In genomic region chr6:30210788-30211187, GRCm38 (mm10) we compare ENCODE assay signal across 9 mouse cellular contexts.
DNase-seq lines count a peak whose midpoint lies in the region; ATAC-seq lines count a peak whose summit lies in the region.
"Had no signal": no experiment of that assay in that cellular context is flagged by ENCODE, and none has a peak within 500 bp of the region (broad histone marks: within the 10 kb centered on the region; RNA-seq: fewer than 3 reads in every experiment).

No protein-coding gene starts in this region.

- no peaks in the 10 kb centered on the region for H3K27me3 ChIP-seq in intestine, embryonic 15.5 days (replicated peaks)
- H3K27me3 ChIP-seq in midbrain, embryonic 16.5 days (ENCODE audit: control insufficient read depth, insufficient read depth, low read depth, low read length), result no peaks in the 10 kb centered on the region
- H3K27me3 ChIP-seq: embryonic facial prominence, embryonic 15.5 days had no signal

- peak; percentile 40; the same call in 1 of the 2 replicates for ATAC-seq in intestine, embryonic 15.5 days
- ATAC-seq in midbrain, embryonic 16.5 days, result peak; percentile 64

- peak; percentile 68 for DNase-seq in urinary bladder, postnatal 14 days (ENCODE audit: low spot score)
- no peak for DNase-seq in urinary bladder, postnatal 10 days (ENCODE audit: low spot score)
- peak; percentile 88 to 89 for DNase-seq in cerebellum, postnatal 10 days
- peak; percentile 59 to 63 for DNase-seq in frontal cortex, postnatal 25 days (ENCODE audit: low spot score in 2 of 2)
- DNase-seq in left cerebral cortex, postnatal 4 days, result peak; percentile 81
- DNase-seq in spleen, postnatal 36 days (ENCODE audit: low spot score in 2 of 2), result peak; percentile 49 to 50

- peaks cover 1% of the 10 kb centered on the region; the same call in 1 of the 2 replicates for H3K4me1 ChIP-seq in intestine, embryonic 15.5 days (replicated peaks)
- H3K4me1 ChIP-seq in midbrain, embryonic 16.5 days (ENCODE audit: control insufficient read depth, insufficient read depth, low read length), result no peaks in the 10 kb centered on the region

- intact Hi-C loops in left cerebral cortex, postnatal 4 days (cut with DNase I), result no loop called here

- no peak overlapping the region for H3K27ac ChIP-seq in intestine, embryonic 15.5 days
- no peak overlapping the region for H3K27ac ChIP-seq in midbrain, embryonic 16.5 days (ENCODE audit: low read length)
- H3K27ac ChIP-seq: embryonic facial prominence, embryonic 15.5 days had no signal

- H3K36me3 ChIP-seq in intestine, embryonic 15.5 days, result 0 out of 2 replicates have a peak, but pooled peaks cover 4% of the 10 kb centered on the region
- no peaks in the 10 kb centered on the region for H3K36me3 ChIP-seq in midbrain, embryonic 16.5 days (ENCODE audit: control insufficient read depth, insufficient read depth, low read length)

- WGBS in intestine, embryonic 15.5 days, result 40% methylated on average over 5 of the region's 5 CpGs
- 35% methylated on average over 5 of the region's 5 CpGs for WGBS in midbrain, embryonic 16.5 days

- no peak overlapping the region for H3K4me2 ChIP-seq in intestine, embryonic 15.5 days (replicated peaks)
- H3K4me2 ChIP-seq in midbrain, embryonic 16.5 days (ENCODE audit: low read length), result no peak overlapping the region
- H3K4me2 ChIP-seq: embryonic facial prominence, embryonic 15.5 days had no signal

- no peak overlapping the region for H3K4me3 ChIP-seq in intestine, embryonic 15.5 days (replicated peaks)
- no peak overlapping the region for H3K4me3 ChIP-seq in midbrain, embryonic 16.5 days (ENCODE audit: low read depth, low read length)
- H3K4me3 ChIP-seq: embryonic facial prominence, embryonic 15.5 days had no signal

- no peak overlapping the region for H3K9ac ChIP-seq in intestine, embryonic 15.5 days
- no peak overlapping the region for H3K9ac ChIP-seq in midbrain, embryonic 16.5 days (ENCODE audit: low read depth, low read length)
- H3K9ac ChIP-seq: embryonic facial prominence, embryonic 15.5 days had no signal

- H3K9me3 ChIP-seq in intestine, embryonic 15.5 days, result no peaks in the 10 kb centered on the region
- H3K9me3 ChIP-seq in midbrain, embryonic 16.5 days (replicated peaks; ENCODE audit: control insufficient read depth, low read length, poor library complexity, severe bottlenecking), result no peaks in the 10 kb centered on the region
- H3K9me3 ChIP-seq: embryonic facial prominence, embryonic 15.5 days had no signal
